Mouse (Mus musculus): Measurements from ENCODE around the gene Gm20388.
A peak's percentile ranks its signal among the peaks of the same experiment; 100 is the strongest.

The Gm20388 gene

DNA sequence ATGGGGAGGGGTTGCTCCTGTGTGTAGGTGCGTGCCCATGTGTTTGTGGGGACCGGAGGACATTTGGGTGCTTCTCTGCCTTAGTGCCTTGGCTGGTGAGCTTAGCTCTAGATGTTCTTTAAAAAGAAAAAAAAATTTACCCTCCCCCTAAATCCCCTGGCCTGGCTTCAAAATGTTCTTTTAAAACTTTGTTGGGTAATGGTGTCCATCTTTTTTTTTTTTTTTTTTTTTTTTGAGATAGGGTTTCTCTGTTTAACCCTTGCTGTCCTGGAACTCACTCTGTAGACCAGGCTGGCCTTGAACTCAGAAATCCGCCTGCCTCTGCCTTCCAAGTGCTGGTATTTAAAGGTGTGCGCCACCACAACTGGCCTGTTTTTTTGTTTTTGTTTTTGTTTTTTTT lies 4.7 kb downstream of the Gm20388 start:
- DNase-seq (ENCODE audit: low spot score) = no peak

DNA sequence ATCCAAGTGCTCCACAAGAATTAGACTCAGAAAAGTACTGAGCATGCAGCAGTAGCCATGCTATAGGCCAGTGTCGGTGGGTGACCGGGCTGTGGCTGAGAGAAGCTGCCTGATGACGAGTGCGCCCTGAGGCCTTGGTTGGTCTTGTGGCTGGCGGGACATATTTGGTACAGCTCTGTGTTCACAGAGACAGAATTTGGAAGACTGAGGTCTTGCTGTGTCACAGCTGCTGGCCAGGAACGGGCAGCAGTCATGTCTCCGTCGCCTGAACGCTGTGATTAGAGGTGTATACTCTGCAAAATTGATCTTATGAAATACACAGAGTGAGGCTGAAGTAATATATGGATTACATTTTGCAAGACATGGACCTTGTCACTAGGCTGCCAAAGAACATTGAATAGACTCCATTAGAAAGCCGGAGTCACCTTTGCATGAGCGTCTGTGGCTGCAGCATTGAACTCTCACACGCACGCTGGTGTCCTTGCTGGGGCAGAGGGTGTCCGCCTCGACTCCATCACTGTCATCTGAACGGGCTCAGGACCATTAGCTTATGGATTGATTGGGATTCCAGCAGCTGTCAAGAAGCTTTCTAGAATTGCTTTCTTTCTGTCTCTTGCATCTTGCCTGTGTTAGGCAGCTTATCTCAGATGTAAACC lies 5.7 kb downstream of the Gm20388 start:
- no peak for DNase-seq (ENCODE audit: low spot score)

DNA sequence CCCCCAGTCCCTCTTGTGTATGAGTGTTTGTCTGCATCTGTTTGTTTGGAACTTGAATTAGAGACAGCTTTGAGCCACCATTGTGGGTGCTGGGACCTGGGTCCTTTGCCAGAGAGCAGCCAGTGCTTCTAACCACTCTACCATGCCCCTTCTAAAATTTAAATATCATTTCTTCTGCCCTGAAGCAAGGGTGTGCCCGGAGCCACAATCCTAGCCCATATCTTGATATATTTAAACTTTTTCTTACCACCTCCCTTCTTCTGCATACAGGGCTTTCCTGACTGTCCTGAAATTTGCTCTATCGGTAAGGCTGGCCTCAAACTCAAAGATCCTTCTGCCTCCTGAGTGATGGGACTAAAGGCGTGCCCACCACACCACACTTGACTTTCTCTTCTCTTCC lies 6.8 kb downstream of the Gm20388 start:
- DNase-seq (ENCODE audit: low spot score) = no peak

DNA sequence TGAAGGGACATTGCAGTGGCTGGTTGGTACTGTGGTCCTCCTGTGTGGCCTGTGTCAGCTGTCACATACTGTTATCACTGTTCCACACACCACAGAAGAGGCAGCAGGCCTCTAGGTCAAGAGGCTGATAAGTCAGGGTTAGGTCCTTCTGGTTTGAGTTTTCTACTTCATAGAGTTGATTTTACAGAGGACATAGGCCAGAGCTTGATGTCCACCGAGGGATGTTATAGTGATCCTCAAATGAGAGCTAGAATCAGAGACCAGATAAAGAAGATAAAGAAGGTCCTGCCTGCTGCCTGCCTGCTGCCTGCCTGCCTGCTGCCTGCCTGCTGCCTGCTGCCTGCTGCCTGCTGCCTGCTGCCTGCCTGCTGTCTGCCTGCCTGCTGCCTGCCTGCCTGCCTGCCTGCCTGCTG lies 7.5 kb downstream of the Gm20388 start:
- no peak for DNase-seq (ENCODE audit: low spot score)

DNA sequence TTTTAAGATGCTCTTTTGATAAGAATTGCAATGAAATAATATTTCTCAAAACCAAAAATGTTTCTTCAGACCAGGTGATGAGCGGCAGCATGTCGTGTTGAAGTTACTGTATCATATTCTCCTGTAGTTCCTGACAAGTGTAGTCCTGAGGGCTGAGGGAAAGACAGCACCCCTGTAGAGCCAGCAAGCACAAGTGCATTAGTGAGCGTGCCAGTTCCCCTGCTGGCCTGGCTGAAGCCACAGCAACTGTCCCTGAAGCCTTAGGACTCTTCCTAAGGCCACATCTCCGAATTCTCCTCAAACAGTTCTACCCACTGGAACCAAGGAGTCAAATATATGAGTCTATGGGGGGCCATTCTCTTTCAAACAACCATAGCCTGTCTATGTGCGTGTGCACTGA lies 12.6 kb downstream of the Gm20388 start:
- no peak for DNase-seq (ENCODE audit: low spot score)

DNA sequence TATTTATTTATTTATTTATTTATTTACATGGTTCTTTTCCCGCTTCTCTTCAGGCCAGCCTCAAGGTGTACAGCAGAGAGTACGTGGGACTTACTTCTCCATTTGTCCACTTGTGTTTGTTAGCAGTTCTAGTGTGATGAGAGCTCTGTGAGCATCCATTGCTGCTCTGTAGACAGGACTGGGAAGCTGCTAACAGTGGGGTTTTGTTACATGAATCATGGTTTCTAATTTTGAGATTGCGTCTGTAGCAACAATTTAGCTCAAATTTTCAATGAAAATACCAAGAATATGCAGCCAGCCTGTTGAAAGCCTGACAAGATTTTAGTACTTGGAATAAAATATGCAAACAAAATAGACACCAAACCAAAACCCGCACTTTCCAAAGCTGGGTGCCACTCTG lies 14.8 kb downstream of the Gm20388 start:
- no peak for DNase-seq (ENCODE audit: low spot score)

DNA sequence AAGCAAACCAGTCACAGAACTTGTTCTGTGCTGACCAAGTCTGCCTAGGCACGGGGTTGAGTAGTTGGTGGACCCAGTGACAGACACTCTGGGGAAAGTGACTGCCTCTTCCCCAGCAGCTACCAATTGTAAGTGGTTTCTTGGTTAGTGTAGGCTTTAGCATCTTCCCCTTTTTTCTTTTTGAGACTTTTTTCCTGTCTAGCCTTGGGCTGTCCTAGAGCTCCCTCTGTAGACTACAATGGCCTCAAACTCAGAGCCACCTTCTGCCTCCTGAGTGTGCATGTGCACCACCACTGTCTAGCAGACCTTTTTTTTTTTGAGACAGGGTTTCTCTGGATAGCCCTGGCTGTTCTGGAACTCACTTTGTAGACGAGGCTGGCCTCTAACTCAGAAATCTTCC lies 15.8 kb downstream of the Gm20388 start:
- DNase-seq (ENCODE audit: low spot score) = peak; percentile 47

DNA sequence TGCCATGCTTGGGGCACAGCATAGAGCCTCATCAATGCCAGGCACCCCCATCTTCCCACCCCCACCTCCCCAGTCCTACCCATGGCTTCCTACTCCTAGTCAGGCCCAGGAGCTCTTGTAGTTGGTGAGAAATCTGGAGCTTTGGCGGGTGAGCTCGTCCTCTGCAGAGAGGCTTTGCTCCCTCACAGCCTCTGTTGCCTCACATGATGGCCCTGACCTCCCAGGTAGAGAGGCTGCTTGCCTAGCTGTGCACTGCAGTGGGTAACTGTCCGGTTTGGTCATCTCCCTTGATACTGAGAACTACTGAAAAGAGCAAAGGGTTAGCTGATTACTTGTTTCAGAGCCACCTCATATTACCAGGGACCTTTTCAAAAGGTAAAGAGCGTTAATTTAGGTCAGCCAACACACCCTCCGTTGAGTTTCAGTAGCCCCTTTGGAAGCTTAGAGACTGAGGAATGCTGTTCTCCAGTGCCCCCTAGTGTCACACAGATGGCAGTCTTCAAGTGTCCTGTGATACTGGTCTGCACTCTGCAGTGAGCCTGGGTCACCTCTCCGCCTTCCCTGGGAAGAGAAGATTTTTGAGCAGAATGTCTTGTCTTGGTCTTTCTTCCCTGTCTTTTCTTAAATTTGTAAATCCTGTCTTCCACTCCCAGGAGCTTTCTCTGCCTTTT lies 16.9 kb downstream of the Gm20388 start:
- DNase-seq (ENCODE audit: low spot score) = peak; percentile 23

DNA sequence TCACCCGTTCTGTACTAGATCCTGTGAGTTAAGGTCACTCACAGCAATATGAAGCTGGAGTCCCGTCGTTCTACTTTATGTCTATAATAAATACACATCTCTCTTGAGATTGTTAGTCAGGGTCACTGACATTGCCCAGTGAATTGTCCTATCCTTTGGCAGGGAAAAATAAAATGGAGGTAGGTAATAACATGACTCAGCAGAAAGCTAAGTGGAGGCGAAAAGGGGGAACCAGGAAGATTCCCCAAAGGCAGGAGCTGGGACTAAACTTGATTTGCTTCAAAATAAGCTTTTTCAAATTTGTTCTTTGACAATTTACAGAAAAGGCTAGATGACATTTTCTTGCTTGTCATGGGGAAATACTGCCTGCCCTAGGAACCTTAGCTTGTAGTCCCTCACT lies 20.7 kb downstream of the Gm20388 start:
- no peak for DNase-seq (ENCODE audit: low spot score)

DNA sequence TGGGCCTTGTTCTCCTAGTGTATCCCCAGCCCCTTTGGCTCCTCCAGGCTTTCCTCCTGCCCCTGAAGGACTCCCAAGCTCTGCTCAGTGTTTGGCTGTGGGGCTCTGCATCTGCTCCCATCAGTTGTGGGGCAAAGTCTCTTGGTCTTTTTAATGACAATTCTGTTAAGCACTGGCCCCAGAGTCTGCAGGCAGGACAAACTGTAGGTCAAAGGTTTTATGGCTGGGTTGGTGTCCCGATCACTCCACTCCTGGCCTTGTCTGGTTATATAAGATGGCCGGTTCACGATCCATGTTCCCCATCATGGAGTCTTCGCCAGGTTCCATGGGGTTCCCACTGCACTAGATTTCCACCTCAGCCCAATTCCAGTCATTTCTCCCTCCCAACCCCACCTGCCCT lies 23.0 kb downstream of the Gm20388 start:
- no peak for DNase-seq (ENCODE audit: low spot score)

DNA sequence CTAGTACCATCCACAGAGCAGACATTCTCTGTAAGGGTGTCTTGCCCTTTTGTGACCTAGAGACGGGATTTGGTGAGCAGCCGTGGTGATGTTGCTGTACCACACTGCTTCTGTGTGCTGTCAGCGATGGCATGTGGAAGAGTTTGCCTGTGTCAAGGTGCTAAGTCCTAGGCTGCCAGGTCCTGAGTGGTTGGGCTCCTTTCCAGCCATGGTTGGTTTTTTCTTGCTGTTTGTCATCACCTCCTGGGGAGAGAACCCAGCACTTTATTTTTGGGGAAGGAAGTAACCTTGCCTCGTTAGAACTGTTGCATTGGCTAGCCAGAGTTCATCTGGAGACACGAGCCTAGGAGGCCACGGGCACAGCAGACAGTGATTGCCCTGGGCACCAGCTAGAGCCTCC lies 24.9 kb downstream of the Gm20388 start:
- DNase-seq (ENCODE audit: low spot score) = no peak

DNA sequence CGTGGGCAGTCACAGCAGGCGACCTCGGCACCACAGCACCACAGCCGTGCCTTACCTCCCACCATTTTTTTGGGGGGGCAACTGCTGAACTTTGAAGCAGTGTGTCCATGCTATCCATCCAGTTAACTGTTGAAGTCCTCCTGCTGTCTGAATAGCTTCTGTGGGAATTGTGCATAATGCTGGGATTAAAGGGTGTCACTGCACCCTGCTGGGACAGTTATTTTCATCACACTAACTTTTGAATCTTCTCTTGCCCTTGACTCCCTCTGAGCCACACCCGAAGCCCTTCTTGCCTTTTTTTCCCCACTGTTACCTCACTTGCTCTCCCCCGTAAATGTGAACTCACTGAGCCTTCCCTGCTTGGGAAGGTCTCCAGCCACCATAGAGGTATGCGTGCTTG lies 27.8 kb downstream of the Gm20388 start:
- DNase-seq (ENCODE audit: low spot score) = no peak

DNA sequence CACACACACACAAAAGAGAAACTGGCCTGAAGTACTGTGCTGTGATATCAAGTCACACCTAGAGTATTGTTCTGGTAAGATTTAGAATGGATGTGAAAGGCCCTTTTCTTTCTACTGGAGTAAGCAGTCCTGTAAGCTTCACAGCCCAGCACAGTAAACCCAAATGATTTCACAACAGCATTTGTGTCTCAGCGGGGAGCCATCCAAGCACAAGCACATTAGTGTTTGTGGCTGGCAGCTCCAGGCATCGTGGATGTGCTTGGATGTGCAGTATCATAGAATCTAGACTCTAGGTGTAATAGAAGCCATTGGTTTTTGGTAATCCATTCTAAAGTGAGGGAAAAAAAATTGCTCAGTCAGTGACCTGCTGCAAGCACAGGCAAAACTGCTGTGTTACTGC lies 28.7 kb downstream of the Gm20388 start:
- DNase-seq (ENCODE audit: low spot score) = no peak

DNA sequence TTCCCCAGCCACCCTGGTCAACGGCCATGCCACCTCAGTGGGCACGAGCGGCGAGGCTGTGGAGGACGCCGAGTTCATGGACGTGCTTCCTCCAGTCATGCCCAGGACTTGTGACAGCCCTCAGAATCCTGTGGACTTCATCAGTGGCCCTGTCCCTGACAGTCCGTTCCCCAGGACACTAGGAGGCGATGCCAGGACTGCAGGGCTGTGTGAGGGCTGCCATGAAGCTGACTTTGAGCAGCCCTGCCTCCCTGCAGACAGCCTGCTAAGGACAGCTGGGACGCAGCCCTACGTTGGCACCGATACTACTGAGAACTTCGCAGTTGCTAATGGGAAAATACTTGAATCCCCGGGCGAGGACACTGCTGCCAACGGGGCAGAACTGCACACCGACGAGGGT lies 30.8 kb downstream of the Gm20388 start:
- no peak for DNase-seq (ENCODE audit: low spot score)

DNA sequence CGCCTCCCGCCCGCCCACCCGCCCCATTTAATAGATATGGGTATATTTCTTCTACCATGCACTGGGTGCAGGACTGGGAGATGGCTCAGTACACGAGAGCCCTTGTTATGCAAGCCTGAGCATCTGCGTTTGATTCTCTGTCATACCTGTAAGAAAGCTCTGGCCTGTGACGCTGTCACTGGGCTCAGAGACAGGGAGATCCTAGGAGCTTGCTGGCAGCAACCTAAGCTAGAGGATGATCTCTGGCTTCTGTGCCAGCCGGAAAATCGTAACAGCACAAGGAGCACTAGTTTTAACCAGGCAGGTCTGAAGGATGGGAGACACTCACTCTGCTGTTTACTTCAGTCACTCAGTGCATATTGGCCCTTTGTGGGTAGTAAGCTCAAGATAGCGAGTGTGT lies 33.0 kb downstream of the Gm20388 start:
- DNase-seq (ENCODE audit: low spot score) = no peak

DNA sequence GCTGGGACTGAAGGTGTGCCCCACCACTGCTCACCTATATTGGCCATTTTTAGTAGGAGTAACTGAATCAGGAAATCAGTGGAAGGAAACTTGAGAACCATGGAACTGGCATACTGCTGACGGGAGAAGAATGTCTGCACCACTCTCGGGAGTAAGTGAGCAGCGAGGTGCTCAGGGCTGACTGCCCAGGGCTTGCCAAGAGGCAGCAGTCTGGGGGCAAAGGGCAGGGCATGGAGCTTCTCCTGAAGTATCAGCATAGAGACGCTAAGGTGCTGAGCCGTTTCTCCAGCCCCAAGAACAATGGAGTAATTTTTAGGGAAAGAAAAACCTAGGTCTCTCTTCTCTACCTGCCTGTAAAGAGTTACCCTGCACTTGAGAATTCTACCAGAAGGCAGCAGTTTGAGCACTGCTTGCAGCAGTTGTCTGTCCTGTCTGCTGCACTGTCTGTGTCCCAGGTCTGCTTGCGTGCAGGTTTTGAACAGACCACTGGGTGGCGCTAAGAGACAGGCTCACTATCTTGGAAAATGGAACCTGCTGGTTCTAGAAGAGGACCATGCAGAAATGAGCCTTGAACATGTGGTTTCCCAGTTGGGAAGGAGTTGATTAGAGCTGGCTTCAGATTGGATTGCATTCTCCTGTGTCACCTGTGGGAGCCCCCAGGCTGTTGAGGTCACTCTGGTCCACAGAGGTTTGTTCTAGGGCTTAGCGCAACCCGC lies 33.6 kb downstream of the Gm20388 start:
- peak; percentile 57 for DNase-seq (ENCODE audit: low spot score)

DNA sequence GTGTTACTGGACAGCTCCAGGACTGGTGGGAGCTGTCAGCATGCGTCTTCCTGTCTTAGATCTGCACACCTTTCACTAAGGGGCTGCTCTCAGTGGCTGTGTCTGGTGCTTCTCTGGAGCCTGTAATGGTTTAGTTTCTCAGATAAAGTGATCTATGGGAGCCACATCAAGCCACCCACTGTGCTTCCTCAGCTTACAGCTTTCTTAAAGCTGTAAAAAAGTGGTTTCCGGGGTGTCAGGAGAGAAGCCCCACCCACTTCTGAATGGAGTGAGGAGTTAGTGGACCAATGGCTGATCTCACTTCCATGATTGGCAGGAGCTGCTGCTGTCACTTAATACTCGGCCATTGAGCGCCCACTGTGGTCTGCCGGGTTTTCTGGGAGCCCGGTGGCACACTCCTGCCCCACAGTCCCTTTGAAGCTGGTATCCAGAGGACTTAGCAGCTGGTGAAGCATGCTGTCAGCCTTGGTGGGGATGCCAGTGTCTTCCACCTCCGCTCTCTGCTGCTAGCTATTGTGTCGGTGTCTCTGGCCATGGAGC lies 35.8 kb downstream of the Gm20388 start:
- peak; percentile 71 for DNase-seq (ENCODE audit: low spot score)

DNA sequence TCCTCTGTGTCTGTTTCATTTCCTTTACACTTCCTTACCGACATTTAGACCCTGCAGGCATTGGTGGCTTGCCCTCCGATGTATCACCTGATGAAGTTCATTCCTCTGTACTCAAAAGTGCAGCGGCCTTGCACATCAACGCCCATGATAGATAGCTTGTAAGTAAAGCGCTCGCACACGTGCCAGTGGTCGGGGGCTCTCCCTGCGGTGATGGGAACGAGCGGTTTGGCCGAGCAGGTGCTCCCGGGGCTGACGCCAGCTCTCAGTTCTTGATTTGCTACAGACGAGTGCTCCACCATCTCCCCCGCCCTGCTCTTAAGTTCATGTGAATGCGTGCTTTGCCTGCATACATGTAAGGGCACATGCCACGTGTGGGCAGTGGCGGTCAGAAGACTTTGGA lies 37.0 kb downstream of the Gm20388 start:
- DNase-seq (ENCODE audit: low spot score) = no peak

DNA sequence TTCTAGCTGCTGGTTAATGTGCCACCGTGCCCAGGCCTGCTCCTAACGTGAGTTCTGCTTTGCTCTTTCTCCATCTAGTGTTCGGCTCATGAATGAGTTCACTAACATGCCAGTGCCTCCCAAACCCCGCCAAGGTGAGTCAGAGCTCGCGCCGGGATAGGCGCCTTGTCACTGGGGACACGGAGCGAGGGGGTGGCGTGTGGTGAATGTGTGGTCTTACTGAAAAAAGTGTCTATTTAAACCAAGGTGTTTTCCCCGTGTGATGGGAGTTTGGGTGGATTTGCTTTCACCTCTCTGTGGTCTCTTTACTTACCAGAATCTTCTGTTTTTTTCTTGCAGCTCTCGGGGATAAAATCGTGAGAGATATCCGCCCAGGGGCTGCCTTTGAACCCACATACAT lies 37.7 kb downstream of the Gm20388 start:
- DNase-seq (ENCODE audit: low spot score) = peak; percentile 58

DNA sequence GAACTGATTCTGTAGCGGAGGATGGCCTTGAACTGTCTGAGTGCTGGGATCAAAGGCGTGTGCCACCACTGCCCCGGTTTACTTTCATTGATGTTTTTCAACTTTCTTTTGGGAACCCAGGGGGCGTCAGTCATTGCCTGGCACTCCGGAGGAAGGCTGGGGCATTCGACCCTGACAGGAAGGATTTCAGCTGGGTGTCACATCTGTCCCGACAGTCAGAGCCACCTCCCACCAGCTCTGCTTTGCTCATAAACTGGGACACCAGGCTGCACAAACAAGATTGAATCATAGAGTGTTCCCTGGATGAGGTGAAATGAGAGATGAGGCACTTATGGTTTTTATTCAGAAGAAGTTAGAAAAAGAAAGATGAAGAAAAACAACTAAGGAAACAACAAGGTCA lies 41.6 kb downstream of the Gm20388 start:
- DNase-seq (ENCODE audit: low spot score) = no peak

DNA sequence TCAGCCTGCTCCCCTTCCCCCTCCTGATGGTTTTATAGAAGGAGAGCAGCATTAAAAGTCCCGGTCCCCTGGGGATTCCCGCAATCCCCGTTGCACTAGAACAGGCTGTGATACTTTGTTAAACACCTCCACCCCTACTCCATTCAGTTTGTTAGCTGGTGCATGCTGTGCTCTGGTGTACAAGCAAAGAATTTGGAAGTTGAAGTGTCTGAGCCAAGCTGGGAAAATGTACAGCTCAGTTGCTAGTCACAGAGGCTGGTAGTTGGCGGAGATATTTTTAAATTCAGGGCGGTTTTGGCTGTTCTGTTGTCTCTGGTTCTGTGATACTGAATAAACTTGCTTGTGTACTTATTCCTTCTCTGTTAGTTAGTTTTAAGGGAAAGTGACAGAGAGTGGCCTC lies 42.1 kb downstream of the Gm20388 start:
- no peak for DNase-seq (ENCODE audit: low spot score)

DNA sequence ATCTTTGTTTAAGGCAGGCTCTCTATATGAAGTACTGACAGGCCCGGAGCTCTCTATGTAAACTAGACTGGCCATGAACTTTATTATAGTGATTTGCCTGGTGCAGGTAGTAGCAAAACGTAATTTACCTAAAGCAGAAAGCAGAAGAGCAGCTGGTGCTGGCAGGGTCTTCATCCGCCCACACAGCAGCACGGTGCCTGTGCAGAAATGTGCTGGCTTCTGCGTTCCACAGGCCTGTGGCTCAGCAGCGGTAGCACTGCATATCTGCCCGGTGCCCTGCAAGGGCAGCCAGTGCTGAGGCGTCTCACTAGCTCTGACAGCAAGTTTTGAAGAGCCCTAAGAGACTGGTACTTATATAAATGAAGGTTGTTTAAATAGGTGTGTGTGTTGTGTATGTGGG lies 44.7 kb downstream of the Gm20388 start:
- no peak for DNase-seq (ENCODE audit: low spot score)

DNA sequence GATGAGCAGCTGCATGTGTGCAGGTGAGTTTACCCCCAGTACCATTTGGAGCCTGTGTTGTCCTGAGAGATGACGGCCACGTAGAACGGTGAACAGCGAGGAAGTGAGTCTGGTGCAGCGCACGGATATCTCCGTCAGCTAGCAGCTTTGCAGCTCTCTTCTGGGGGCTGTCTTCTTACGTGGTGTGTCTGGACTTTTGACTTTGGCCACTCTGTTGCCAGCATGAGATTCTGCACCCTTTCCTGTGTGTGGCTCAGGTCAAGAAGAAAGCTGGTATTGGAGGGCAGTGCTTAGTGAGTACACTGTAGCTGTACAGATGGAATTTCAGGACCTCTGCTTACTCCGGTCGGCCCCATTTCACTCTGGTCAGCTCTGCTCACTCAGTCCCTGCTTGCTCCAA lies 47.4 kb downstream of the Gm20388 start:
- DNase-seq (ENCODE audit: low spot score) = no peak

Data from T-cell, adult 2 months (primary cell).